ENCODE assay signal across 7 mouse cellular contexts in the genomic region with DNA sequence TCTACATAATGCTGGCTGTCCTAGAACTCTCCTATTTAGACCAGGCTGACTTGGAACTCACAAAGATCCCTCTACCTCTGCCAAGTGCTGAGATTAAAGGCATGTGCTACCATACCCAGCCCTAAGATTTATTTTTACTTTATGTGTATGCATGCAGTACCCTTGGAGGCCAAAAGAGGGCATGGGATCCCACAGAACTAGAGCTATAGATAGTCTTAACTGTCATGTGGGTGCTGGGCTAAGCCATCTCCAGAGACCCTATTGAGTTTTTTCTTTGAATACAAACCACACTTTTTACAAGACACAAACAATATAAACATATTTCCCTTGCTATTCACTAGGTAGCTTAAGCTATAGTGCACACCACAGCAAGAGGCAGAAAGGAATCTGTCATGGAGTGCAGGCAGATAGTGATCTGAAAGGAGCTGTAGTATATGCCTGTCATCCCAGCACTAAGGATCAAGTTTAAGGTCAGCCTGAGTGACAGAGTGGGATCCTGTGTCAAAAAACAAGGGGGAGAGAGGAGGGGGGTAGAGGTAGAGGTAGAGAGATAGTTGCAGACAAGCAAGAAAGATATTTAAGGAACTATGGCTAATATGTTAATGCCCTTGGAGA. TPM values are rescaled to one million over a fixed set of nuclear protein-coding genes. Genes with fewer than 3 reads are reported as not detected.
DNase-seq lines count a peak whose midpoint lies in the region; ATAC-seq and TF ChIP-seq lines count a peak whose summit lies in the region.

No protein-coding gene starts in this region.

- peaks cover 13% of the 10 kb centered on the region; the same call in 1 of the 2 replicates for H3K4me1 ChIP-seq in G1E (ENCODE audit: insufficient read depth, low read depth, low read length)
- H3K4me1 ChIP-seq in forebrain, embryonic 16.5 days (replicated peaks; ENCODE audit: control insufficient read depth, insufficient read depth, low read length) = no peaks in the 10 kb centered on the region
- H3K4me1 ChIP-seq in hindbrain, embryonic 14.5 days (replicated peaks; ENCODE audit: control insufficient read depth, insufficient read depth, low read length) = no peaks in the 10 kb centered on the region
- H3K4me1 ChIP-seq in lung, embryonic 15.5 days = no peaks in the 10 kb centered on the region

- no peaks in the 10 kb centered on the region for H3K36me3 ChIP-seq in G1E (replicated peaks)
- H3K36me3 ChIP-seq in forebrain, embryonic 16.5 days (ENCODE audit: control insufficient read depth, insufficient read depth) = no peaks in the 10 kb centered on the region
- H3K36me3 ChIP-seq in hindbrain, embryonic 14.5 days (replicated peaks; ENCODE audit: control insufficient read depth, insufficient read depth) = no peaks in the 10 kb centered on the region
- H3K36me3 ChIP-seq in lung, embryonic 15.5 days = no peaks in the 10 kb centered on the region

- H3K27me3 ChIP-seq in G1E (ENCODE audit: insufficient read depth, low read length) = no peaks in the 10 kb centered on the region
- no peaks in the 10 kb centered on the region for H3K27me3 ChIP-seq in forebrain, embryonic 16.5 days (replicated peaks; ENCODE audit: control insufficient read depth, insufficient read depth, low read length)
- no peaks in the 10 kb centered on the region for H3K27me3 ChIP-seq in hindbrain, embryonic 14.5 days (ENCODE audit: control insufficient read depth, insufficient read depth, low read length)
- H3K27me3 ChIP-seq in lung, embryonic 15.5 days = no peaks in the 10 kb centered on the region

- H3K9me3 ChIP-seq in G1E (replicated peaks) = no peaks in the 10 kb centered on the region
- no peaks in the 10 kb centered on the region for H3K9me3 ChIP-seq in forebrain, embryonic 16.5 days (ENCODE audit: control insufficient read depth, low read length)
- H3K9me3 ChIP-seq in hindbrain, embryonic 14.5 days (ENCODE audit: control insufficient read depth, low read length) = no peaks in the 10 kb centered on the region
- no peaks in the 10 kb centered on the region for H3K9me3 ChIP-seq in lung, embryonic 15.5 days

- H3K4me3 ChIP-seq in G1E (ENCODE audit: low read depth, low read length) = no peak overlapping the region
- no peak overlapping the region for H3K4me3 ChIP-seq in forebrain, embryonic 16.5 days (replicated peaks; ENCODE audit: low read length)
- H3K4me3 ChIP-seq in hindbrain, embryonic 14.5 days (replicated peaks; ENCODE audit: low read length) = no peak overlapping the region
- H3K4me3 ChIP-seq in lung, embryonic 15.5 days = no peak overlapping the region

- TF ChIP-seq CTCF in G1E (IDR thresholded peaks at IDR 0.05; ENCODE audit: low read depth, low read length) = peak; percentile 57; the same call in 1 of the 2 replicates

- DNase-seq in G1E (ENCODE audit: low spot score) = no peak
- peak; percentile 85 for DNase-seq in brain, adult 2 months (ENCODE audit: low read depth, low spot score)
- DNase-seq in hindbrain, embryonic 14.5 days (ENCODE audit: low spot score) = peak; percentile 73
- DNase-seq in layer of hippocampus, adult 9-10 months (ENCODE audit: low spot score) = peak; percentile 87
- peak; percentile 78 for DNase-seq in retina, postnatal 1 day

- H3K9ac ChIP-seq in forebrain, embryonic 16.5 days (replicated peaks; ENCODE audit: low read depth, low read length) = no peak overlapping the region
- no peak overlapping the region for H3K9ac ChIP-seq in hindbrain, embryonic 14.5 days
- no peak overlapping the region for H3K9ac ChIP-seq in lung, embryonic 15.5 days

- H3K4me2 ChIP-seq in forebrain, embryonic 16.5 days (ENCODE audit: low read length) = no peak overlapping the region
- H3K4me2 ChIP-seq in hindbrain, embryonic 14.5 days (replicated peaks) = no peak overlapping the region
- H3K4me2 ChIP-seq in lung, embryonic 15.5 days = no peak overlapping the region

- ATAC-seq in G1E (ENCODE audit: extremely low read depth, insufficient number of reproducible peaks, low FRiP score, poor library complexity, severe bottlenecking) = no peak
- ATAC-seq in forebrain, embryonic 16.5 days = peak; percentile 82
- ATAC-seq in hindbrain, embryonic 14.5 days (ENCODE audit: low FRiP score) = peak; percentile 59; the same call in 1 of the 2 replicates
- peak; percentile 78; the same call in 1 of the 2 replicates for ATAC-seq in lung, embryonic 15.5 days (ENCODE audit: borderline replicate concordance, extremely low read depth, low FRiP score, low TSS enrichment)

- H3K27ac ChIP-seq in forebrain, embryonic 16.5 days (ENCODE audit: low read length) = no peak overlapping the region
- no peak overlapping the region for H3K27ac ChIP-seq in hindbrain, embryonic 14.5 days
- no peak overlapping the region for H3K27ac ChIP-seq in lung, embryonic 15.5 days

RNA-seq across cellular contexts. Expression of gene Sbno1, which starts 6.7 kb away (rescaled TPM):
- total RNA-seq in G1E (2014; fragmentation: Nextera tagmentation) = 260 and 302 TPM in 2 replicates
- 181 and 221 TPM in 2 replicates for total RNA-seq in G1E (2017)
- 23.1 and 29.5 TPM in 2 replicates for polyA plus RNA-seq in G1E (2012)
- polyA plus RNA-seq in forebrain, embryonic 16.5 days (2015; fragmentation: Nextera tagmentation; extraction: Ambion mirVana) = 109 and 110 TPM in 2 replicates
- polyA plus RNA-seq in hindbrain, embryonic 14.5 days (2014; fragmentation: Nextera tagmentation; extraction: Ambion mirVana) = 87.6 and 89.3 TPM in 2 replicates
- 74.7 and 80.3 TPM in 2 replicates for polyA plus RNA-seq in lung, embryonic 15.5 days (2015; fragmentation: Nextera tagmentation; extraction: Ambion mirVana)

RNA-seq across cellular contexts. Expression of gene Kmt5a, which starts 7.2 kb away (rescaled TPM):
- total RNA-seq in G1E (2014; fragmentation: Nextera tagmentation) = 504 and 585 TPM in 2 replicates
- total RNA-seq in G1E (2017) = 85.1 and 91.8 TPM in 2 replicates
- polyA plus RNA-seq in G1E (2012) = 293 and 320 TPM in 2 replicates
- 21.5 and 21.9 TPM in 2 replicates for polyA plus RNA-seq in forebrain, embryonic 16.5 days (2015; fragmentation: Nextera tagmentation; extraction: Ambion mirVana)
- 23.1 and 23.2 TPM in 2 replicates for polyA plus RNA-seq in hindbrain, embryonic 14.5 days (2014; fragmentation: Nextera tagmentation; extraction: Ambion mirVana)
- 59.8 and 61.3 TPM in 2 replicates for polyA plus RNA-seq in lung, embryonic 15.5 days (2015; fragmentation: Nextera tagmentation; extraction: Ambion mirVana)

RNA-seq across cellular contexts. Expression of gene Rilpl2, which starts 45.7 kb away (rescaled TPM):
- total RNA-seq in G1E (2014; fragmentation: Nextera tagmentation) (7.8 and 10.5 TPM in 2 replicates), G1E (2017) (17.3 and 21.4 TPM in 2 replicates)
- polyA plus RNA-seq in G1E (2012) = 28.3 and 30.3 TPM in 2 replicates
- 26.4 and 28.0 TPM in 2 replicates for polyA plus RNA-seq in forebrain, embryonic 16.5 days (2015; fragmentation: Nextera tagmentation; extraction: Ambion mirVana)
- polyA plus RNA-seq in hindbrain, embryonic 14.5 days (2014; fragmentation: Nextera tagmentation; extraction: Ambion mirVana) = 28.5 and 29.7 TPM in 2 replicates
- 31.4 and 31.7 TPM in 2 replicates for polyA plus RNA-seq in lung, embryonic 15.5 days (2015; fragmentation: Nextera tagmentation; extraction: Ambion mirVana)

RNA-seq across cellular contexts. Expression of gene Snrnp35, which starts 50.4 kb away (rescaled TPM):
- total RNA-seq in G1E (2014; fragmentation: Nextera tagmentation) (8.1 and 10.2 TPM in 2 replicates), G1E (2017) (9.8 and 10.1 TPM in 2 replicates)
- polyA plus RNA-seq in G1E (2012) = 24.4 and 26.6 TPM in 2 replicates
- 21.8 and 25.1 TPM in 2 replicates for polyA plus RNA-seq in forebrain, embryonic 16.5 days (2015; fragmentation: Nextera tagmentation; extraction: Ambion mirVana)
- 8.5 and 9.0 TPM in 2 replicates for polyA plus RNA-seq in hindbrain, embryonic 14.5 days (2014; fragmentation: Nextera tagmentation; extraction: Ambion mirVana)
- polyA plus RNA-seq in lung, embryonic 15.5 days (2015; fragmentation: Nextera tagmentation; extraction: Ambion mirVana) = 25.3 and 26.5 TPM in 2 replicates
